Mouse (Mus musculus) splenic B cell, adult 2 months (primary cell): ENCODE results near the gene Kntc1.
A peak's percentile ranks its signal among the peaks of the same experiment; 100 is the strongest.
"Not testable (repeated sequence)": the region's sequence is repeated elsewhere in the genome, so short reads cannot be mapped to it uniquely, and the experiment has no call there.

Experiments used
- DNase-seq: peaks from one replicate; pipeline ENCODE4 v3.0.0-alpha.2; 2011; ENCODE audit warnings: low read depth, low spot score
- H3K27me3 ChIP-seq: 2 replicates; pipeline ENCODE4 v1.6.1; 2012; ENCODE audit warnings: mild to moderate bottlenecking, low read length, moderate library complexity, mixed read lengths; ENCODE audit not compliant: control insufficient read depth, poor library complexity, insufficient read depth, severe bottlenecking
- H3K36me3 ChIP-seq: 2 replicates; pipeline ENCODE4 v1.6.1; 2012; ENCODE audit warnings: mild to moderate bottlenecking, low read length, moderate library complexity, mixed read lengths; ENCODE audit not compliant: control insufficient read depth, poor library complexity, insufficient read depth, severe bottlenecking

Kntc1 gene

DNA sequence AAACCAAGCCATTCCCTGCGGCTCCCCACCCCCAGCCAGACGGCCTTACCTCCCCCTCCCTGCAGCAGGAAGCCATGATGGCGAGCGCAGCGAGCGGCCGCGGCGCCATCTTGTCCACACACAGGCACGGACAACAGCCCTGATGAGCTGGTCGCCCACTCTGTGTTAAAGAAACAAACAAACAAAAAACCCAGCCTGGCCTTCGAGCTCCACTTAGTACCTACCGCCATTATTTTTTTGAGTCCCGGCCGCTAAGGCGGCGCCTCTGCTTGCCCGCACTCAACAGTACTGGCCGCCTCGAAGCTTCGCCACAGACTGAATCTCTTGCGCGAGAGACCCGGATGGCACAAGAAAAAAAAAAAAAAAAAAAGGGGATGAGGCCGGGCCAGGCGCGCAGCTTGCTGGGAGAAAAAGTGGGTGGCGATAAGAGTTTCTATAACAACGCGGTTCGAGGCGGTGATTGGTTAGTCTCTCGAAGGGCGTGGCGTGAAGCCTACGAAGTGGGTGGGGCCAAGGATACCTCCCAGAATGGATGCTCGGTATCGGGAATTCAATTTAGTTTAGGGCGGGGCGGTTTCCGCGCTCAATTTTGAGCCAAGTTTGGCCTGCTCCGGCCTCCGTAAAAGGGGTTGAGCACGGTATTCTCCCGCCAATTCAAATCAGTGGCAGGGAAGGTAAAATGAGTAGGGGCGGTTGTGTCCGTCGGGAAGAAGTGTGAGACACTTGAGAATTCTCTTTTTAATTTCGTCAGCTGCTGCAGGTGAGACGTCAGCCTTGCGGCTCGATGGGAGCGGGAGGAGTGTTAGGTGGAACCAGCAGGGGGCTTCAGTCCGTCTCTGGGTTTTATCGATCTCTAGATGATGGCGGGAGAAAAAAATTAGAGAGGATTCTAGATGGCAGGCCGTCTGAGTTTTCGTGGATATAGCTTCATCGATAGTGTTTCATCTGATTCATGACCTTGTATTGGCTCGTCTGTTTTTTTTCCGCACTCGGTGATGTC lies at the start of gene Kntc1, which contains the start of gene Rsrc2:
TSS of gene Kntc1 (plus strand) at position 652 of the 1,000 bp plus-strand sequence.
TSS of gene Rsrc2 (minus strand) at position 350 of the 1,000 bp plus-strand sequence.
- Histone ChIP-seq H3K27me3 (no peaks in the 10 kb centered on the region), H3K36me3 (peaks cover 3% of the 10 kb centered on the region; the same call in 1 of the 2 replicates)
- DNase-seq, result peak; percentile 99

DNA sequence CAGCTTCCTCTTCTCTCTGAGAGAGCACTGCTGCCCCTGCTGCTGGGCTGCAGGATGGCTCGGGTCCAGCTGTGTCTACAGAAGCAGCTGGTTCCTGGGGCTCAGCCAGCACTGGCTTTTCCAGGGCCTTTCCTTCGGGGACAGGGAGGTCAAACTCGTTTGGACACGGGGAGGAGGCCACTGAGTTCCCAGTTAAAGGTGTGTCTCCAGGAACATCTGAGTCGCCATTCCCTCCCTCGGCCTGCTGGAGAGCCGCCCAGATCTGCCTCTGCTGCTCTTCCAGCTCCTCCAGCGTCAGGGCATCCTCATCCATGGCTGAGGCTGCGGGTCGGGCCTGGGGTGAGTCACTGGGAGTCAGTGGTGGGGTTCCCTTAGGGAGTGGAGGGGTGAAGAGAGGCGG lies 48.9 kb upstream of the Kntc1 start:
- no peaks in the 10 kb centered on the region for H3K27me3 ChIP-seq
- no peak for DNase-seq
- H3K36me3 ChIP-seq, result peaks cover 10% of the 10 kb centered on the region

DNA sequence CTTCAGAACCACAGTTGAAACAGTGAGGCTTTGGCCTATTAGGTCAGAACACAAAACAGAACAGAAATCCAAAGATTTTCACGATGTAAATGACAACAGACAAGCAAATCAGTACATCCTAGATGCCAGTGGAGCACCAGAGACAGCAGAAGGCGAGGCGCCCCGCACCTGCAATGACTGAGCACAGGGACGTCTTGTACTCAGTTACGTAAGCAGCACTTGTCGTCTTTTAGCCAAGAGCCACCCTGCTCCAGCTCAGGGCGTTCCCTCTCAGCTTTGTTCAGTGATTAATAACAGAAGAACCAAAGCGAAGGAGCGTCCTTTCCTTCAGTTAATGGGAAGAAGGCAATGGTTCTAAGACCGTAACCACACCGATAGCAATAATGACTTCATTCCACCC lies 40.9 kb upstream of the Kntc1 start:
- no peak for DNase-seq
- Histone ChIP-seq H3K27me3 (no peaks in the 10 kb centered on the region), H3K36me3 (peaks cover 23% of the 10 kb centered on the region)

DNA sequence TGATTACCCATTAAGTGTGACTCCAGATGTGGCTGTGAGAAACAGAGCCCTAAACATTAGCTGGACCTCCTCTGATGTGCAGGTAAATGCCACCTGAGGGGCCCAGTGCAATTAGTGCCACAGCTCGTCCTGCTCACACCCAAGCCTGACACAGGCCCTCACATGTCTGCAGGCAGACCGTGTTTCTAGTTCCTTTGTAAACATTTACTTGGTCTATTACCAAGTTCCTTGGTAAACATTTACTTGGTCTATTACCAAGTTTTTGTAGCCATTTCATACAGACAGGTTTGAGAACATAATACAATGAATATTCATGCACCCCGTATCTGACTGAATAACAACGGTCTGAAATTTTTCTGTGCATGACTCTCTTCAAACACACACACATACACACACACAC lies 39.9 kb upstream of the Kntc1 start:
- no peaks in the 10 kb centered on the region for H3K27me3 ChIP-seq
- H3K36me3 ChIP-seq, result peaks cover 22% of the 10 kb centered on the region
- no peak for DNase-seq

DNA sequence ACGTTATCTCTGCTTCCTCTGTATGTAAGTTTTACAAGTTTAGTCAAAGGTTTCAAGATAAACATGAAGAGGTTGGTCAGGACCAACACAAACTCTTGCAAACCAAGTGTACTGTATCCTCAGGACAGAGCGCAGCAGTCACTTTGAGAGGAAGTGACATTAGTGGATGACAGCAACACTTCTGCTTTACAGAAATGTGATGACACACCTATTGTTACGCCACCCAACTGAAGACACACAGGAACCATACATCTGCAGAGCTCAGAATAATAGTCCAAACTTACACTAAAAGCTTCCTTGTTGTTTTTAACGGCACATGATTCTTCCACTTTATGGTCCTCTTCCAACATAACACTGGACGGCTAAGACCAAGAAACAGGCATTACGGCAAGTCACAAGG lies 35.7 kb upstream of the Kntc1 start:
- Histone ChIP-seq H3K36me3 (peaks cover 9% of the 10 kb centered on the region), H3K27me3 (no peaks in the 10 kb centered on the region)
- no peak for DNase-seq

DNA sequence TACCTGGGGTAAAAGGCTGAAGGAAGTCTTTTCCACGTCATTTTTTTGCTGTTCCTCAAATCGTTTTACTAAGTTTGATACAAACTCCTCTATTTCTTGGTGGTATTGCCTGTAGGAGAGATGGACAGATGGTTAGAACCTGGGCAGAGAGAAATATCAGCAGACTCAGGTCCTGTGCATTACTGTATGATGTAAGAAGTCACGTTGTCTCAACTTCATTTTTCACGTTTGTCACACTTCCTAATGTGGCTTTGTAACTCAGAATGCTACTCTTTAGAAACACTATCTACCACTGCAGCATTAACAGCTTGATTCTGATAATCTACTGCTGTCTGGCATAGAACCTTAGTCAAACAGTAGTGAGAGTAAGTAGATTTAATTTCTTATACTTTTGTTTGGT lies 34.9 kb upstream of the Kntc1 start:
- H3K36me3 ChIP-seq, result peaks cover 9% of the 10 kb centered on the region
- no peaks in the 10 kb centered on the region for H3K27me3 ChIP-seq
- DNase-seq, result no peak

DNA sequence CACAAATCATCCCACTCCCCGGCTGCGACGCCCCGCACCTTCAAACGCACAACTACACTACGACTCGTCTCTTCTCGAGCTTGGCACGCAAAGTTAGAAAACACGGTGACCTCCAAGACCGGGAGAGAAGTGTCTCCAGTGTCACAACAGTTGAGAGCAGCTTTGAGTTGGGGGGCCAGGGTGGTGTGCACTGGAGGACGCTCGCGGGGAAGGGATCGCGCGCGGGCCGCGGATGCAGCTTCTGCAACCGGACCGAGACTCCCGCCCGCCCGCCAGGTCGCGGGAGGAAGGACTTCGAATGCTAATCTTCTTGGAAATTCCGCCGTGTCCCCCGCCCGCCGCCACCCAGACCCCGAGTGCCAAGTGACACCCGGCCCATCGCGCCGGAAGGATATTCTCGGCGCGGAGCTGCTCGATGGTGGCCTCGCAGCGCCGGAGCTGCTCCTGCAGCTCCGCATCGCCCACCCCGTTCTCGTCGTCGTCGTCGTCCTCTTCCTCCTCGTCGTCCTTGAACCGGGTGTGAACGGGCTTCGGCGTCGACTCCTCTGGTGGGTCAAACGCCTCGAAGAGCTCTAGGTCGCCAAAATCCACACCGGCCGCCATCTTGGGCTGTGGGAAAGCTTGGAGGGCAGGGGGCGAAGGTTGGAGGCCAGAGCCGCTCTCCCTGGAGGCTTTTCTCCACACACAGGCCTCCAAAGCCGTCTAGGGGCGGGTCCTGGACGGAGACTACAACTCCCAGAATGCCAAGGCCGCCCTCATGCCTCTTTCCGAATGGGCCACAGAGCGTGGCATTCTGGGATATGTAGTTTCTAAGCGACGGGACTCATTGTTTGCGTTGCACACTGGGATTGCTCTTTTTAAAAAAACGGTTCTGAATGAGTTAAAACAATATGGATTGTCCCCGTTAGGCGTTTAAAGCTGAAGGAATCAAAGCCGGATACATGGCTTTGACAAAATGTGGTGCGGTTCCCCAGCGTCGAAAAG lies 28.9 kb upstream of the Kntc1 start, which contains the start of gene Zcchc8:
TSS of gene Zcchc8 (minus strand) at position 773 of the 984 bp plus-strand sequence.
- Histone ChIP-seq H3K27me3 (no peaks in the 10 kb centered on the region), H3K36me3 (peaks cover 1% of the 10 kb centered on the region; the same call in 1 of the 2 replicates)
- peak; percentile 96 for DNase-seq

DNA sequence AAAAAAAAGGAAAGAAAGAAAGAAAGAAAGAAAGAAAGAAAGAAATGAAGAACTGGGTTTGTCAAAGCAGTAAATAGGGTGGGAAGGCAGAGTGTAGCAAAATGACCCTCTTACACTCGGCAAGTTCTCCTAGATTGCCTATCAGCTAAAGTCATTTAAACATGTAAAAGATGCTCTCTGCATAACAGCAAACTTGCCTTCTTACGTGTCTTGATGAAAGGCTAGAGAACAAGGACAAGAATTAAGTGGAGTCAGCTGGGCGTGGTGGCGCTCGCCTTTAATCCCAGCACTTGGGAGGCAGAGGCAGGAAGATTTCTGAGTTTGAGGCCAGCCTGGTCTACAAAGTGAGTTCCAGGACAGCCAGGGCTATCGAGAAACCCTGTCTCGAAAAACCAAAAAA lies 25.7 kb upstream of the Kntc1 start:
- H3K27me3 ChIP-seq, DNase-seq, H3K36me3 ChIP-seq: not testable (repeated sequence)

DNA sequence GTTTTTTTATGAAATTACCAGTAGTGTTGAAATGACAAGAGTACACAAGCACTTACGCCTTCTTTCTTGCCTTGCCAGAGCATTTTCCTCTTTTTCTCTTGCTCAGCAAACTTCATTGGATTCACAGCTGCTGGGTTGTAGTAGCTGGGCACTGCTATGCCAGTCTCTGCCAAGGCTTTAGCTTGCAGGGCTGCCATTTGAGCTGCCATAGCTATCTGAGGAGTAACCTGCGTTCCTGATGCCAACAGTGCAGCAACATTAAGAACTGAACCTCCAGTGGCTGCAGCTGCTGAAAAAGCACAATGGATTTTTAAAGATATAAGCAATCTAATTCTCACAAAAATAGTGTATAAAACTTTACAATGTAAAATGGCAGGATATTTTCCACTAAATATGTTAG lies 18.5 kb upstream of the Kntc1 start:
- Histone ChIP-seq H3K27me3 (no peaks in the 10 kb centered on the region), H3K36me3 (peaks cover 22% of the 10 kb centered on the region)
- DNase-seq, result no peak

DNA sequence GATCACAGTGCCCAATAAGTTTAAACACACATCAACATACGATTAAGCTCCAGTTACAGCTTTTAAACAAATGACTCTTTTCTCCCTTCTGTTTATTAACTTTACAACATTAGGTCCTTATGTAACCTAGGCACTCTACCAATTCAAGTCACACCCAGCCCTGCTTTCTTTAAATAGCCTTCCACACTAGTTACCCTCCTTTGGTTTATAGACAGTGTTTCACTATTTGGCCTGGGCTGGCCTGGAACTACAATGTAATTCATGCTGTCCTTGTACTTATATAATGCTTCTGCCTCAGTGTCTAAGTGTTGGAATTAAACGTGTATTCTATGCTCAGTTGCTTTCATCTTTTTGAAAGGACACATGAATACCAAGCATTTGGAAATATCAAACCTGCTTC lies 5.2 kb upstream of the Kntc1 start:
- Histone ChIP-seq H3K36me3 (peaks cover 18% of the 10 kb centered on the region), H3K27me3 (no peaks in the 10 kb centered on the region)
- no peak for DNase-seq

DNA sequence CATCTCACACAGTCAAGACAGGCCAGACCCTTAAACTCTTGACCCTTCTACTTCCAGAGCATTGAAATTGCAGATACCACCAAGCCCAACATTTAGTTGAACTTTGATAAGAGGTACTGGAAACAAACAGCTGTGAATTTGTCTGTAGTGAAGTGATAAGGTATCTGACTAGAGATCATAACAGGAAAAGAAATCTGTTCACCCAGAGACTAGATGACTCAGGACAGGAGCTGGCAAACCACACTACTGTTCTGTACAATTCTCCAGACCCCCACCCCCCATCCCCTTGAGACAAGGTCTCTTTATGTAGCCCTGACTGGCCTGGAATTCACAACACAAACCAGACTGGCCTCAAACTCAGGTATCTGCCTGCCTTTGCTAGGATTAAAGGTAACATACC lies 3.3 kb upstream of the Kntc1 start:
- no peaks in the 10 kb centered on the region for H3K27me3 ChIP-seq
- DNase-seq, result no peak
- peaks cover 11% of the 10 kb centered on the region for H3K36me3 ChIP-seq

DNA sequence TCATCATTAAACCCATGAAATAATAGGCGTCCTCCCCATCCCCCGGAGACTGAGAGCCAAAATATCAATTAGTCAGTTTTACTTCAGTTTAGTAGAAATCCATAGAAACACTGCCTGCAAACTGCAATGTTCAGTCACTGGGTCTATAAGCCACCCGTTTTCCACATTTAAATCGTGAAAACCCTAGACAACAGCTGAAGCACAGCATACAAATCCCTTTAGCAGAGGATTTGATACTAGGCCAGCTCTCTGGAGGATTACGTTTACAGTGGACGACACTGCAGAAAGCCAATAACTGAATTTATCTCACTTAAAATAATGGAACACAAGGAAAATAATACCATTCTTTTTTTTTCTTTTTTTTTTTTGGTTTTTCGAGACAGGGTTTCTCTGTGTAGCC lies 1.9 kb upstream of the Kntc1 start:
- no peak for DNase-seq
- Histone ChIP-seq H3K36me3 (peaks cover 11% of the 10 kb centered on the region), H3K27me3 (no peaks in the 10 kb centered on the region)

DNA sequence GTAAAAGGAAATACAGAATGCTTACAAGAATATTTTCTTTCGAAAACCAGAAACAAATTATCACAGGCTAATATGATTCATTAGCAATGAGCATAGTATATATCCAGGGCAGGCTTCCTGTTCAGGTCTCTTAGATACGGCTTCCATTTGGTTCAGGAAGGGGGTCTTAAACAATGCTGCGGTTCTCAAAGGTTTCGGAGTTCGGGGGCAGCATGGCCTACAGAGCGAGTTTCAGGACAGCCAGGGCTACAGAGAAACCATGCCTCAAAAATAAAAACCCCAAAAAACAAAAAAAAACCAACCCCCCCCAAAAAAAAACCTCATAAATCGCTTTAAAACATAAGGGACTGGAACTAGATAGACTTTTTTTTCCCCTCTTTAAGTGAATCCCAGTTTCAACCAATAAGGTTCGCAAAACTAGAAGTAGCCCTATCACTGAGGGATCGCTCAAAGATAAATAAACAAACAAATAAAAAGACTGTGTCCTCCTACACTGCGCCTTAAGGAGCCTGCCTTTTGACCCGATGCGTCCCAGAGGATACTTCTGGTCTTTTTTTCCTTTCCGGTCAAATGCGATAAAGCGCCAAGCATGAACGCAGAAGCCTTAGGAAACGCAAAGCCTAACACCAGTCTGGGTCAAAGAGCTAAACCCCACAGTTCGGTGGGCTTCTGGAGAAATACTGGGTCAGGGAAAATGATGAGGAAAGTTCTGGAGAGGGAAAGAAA lies 1.0 kb upstream of the Kntc1 start:
- Histone ChIP-seq H3K36me3 (peaks cover 7% of the 10 kb centered on the region), H3K27me3 (no peaks in the 10 kb centered on the region)
- DNase-seq, result peak; percentile 6

DNA sequence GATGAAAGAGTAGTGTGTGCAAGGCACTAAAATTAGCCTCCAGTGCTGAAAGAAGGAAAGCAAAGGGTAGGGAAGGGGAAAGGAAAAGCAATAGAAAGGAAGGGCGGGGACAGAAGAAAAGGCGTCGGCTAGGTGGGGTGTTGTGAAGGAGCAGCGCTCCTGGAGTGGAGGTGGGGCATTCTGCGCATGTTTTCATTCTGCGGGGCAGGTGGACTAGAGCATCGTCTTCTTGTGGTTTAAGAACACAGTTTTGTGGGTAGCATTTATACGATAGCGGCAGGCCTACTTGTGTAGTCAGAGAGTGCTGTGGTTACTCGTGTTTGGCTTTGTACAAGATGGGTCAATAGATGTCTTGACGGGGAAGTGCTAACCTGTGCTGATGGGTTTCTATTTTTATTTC lies 16.0 kb downstream of the Kntc1 start:
- Histone ChIP-seq H3K36me3 (no peaks in the 10 kb centered on the region), H3K27me3 (no peaks in the 10 kb centered on the region)
- no peak for DNase-seq
